Mouse (Mus musculus) embryo, embryonic 9.5 days (tissue): ENCODE measurements around the gene Nbr1.
"Not testable (repeated sequence)": the region's sequence is repeated elsewhere in the genome, so short reads cannot be mapped to it uniquely, and the experiment has no call there.

ENCODE experiments used
- DNase-seq: peaks from one replicate; pipeline ENCODE4 v3.0.0-alpha.2; 2017; ENCODE audit errors: extremely low spot score

The Nbr1 gene

GRCm38 (mm10) chr11:101582054-101583035 is 30.4 kb downstream of the Nbr1 start, which contains the start of gene Tmem106a:
Tmem106a (plus strand) TSS chr11:101582242.
- DNase-seq, result peak; percentile 80

- DNase-seq, result no peak
Measured at GRCm38 (mm10) chr11:101583205-101583604, 31.3 kb downstream of the Nbr1 start.

GRCm38 (mm10) chr11:101585031-101585430 is 33.1 kb downstream of the Nbr1 start:
- not testable (repeated sequence) for DNase-seq

GRCm38 (mm10) chr11:101585805-101586204 is 33.9 kb downstream of the Nbr1 start:
- no peak for DNase-seq

- DNase-seq, result no peak
Measured at GRCm38 (mm10) chr11:101587676-101588075, 35.7 kb downstream of the Nbr1 start.

GRCm38 (mm10) chr11:101588868-101589267 is 36.9 kb downstream of the Nbr1 start:
- DNase-seq, result no peak

GRCm38 (mm10) chr11:101589444-101589843 is 37.5 kb downstream of the Nbr1 start:
- peak; percentile 45 for DNase-seq

GRCm38 (mm10) chr11:101589989-101590624 is 38.2 kb downstream of the Nbr1 start:
- no peak for DNase-seq

- no peak for DNase-seq
Measured at GRCm38 (mm10) chr11:101599156-101599555, 47.2 kb downstream of the Nbr1 start, which contains the start of gene Gm11634. Gm11634 (minus strand) TSS chr11:101599256.

- peak; percentile 78 for DNase-seq
Measured at GRCm38 (mm10) chr11:101602491-101602890, 50.5 kb downstream of the Nbr1 start.

GRCm38 (mm10) chr11:101604116-101604515 is 52.2 kb downstream of the Nbr1 start:
- DNase-seq, result no peak

GRCm38 (mm10) chr11:101604531-101605453 is 52.8 kb downstream of the Nbr1 start:
- DNase-seq, result peak; percentile 91

GRCm38 (mm10) chr11:101607134-101607533 is 55.2 kb downstream of the Nbr1 start:
- not testable (repeated sequence) for DNase-seq

GRCm38 (mm10) chr11:101610445-101610844 is 58.5 kb downstream of the Nbr1 start:
- no peak for DNase-seq

- no peak for DNase-seq
Measured at GRCm38 (mm10) chr11:101613596-101613995, 61.6 kb downstream of the Nbr1 start.

- no peak for DNase-seq
Measured at GRCm38 (mm10) chr11:101614116-101614515, 62.2 kb downstream of the Nbr1 start.

GRCm38 (mm10) chr11:101615380-101615779 is 63.4 kb downstream of the Nbr1 start:
- no peak for DNase-seq

GRCm38 (mm10) chr11:101616104-101616503 is 64.2 kb downstream of the Nbr1 start:
- no peak for DNase-seq

GRCm38 (mm10) chr11:101616948-101617767 is 65.2 kb downstream of the Nbr1 start:
- peak; percentile 27 for DNase-seq

- DNase-seq, result peak; percentile 81
Measured at GRCm38 (mm10) chr11:101617849-101618248, 65.9 kb downstream of the Nbr1 start.

- DNase-seq, result no peak
Measured at GRCm38 (mm10) chr11:101618596-101618995, 66.6 kb downstream of the Nbr1 start.
